Mouse (Mus musculus) heart, adult 2 months (tissue): ENCODE measurements around the gene D130043K22Rik.

Experiments
- CTCF ChIP-seq: fragments of 200-600 bp; IDR thresholded peaks from 2 replicates; pipeline ENCODE4 v1.8.1; 2022; ENCODE audit warnings: antibody characterized with exemption, mild to moderate bottlenecking, moderate library complexity
- EP300 ChIP-seq: fragments of 200-500 bp; IDR thresholded peaks from 2 replicates; pipeline ENCODE4 v1.6.1; 2011; ENCODE audit warnings: low read depth, low read length, control low read depth; ENCODE audit not compliant: insufficient read depth
- POLR2A ChIP-seq: fragments of 200-500 bp; IDR thresholded peaks from 2 replicates; pipeline ENCODE4 v1.6.1; 2011; ENCODE audit warnings: mild to moderate bottlenecking, low read depth, low read length, control low read depth; ENCODE audit not compliant: insufficient read depth

GRCm38 (mm10) chr13:24819931-24820330 is 25.0 kb upstream of the D130043K22Rik start:
- TF ChIP-seq CTCF, result no peak
- TF ChIP-seq EP300, result no peak
- no peak for TF ChIP-seq POLR2A
